Mouse (Mus musculus): ENCODE data around the gene Irf9.

The Irf9 gene

DNA sequence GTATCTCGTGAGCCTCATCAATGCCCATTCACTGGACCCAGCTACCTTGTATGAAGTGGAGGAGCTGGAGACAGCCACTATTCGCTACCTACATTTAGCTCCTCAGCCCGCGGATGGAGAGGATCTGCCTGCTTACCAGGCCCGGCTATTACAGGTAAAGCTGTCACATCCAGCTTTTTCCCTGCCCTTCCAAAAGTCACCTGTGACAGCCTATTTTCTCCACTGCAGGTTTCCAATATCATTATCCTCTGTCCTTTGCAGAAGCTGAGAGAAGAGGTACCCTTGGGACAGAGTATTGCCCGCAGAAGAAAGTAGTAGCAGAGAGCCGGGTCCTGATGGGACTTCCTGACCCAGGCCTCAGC lies at the start of gene Irf9:
Gene Irf9 (plus strand): TSS at position 301 of the 362 bp plus-strand sequence.
- DNase-seq (ENCODE audit: low spot score): no peak

DNA sequence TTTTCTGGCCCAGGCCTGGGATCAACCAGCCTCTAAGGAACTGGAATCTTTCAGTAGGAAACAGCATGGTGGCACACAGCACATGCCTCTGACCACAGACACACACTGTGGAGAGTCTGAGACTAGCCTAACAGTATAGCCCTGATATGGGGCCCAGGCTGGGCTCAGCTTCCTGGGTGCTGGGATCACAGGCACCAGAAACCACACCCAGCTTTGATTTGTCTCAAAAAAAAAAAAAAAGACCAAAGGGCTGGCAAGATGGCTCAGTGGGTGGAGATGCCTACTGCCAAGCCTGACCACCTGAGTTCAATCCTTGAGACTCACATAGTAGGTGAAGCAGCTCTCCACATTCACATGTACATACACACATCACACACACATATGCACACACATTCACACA lies 48.7 kb upstream of the Irf9 start:
- DNase-seq (ENCODE audit: low spot score): no peak

DNA sequence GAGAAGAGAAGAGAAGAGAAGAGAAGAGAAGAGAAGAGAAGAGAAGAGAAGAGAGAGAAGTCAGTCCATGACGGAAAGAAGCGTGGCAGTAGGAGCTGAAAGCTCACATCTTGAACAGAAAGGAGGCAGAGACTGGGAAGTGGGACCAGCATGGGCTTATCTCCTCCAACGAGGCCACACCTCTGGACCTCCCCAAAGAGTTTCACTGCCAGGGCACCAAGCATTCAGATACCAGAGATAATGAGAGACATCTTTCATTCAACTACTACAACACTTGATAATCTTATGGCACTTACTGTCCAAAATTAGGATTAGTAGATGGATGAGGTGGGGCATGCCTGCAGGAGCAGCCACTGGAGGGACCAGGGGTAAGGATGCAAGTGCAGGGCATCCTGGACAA lies 47.6 kb upstream of the Irf9 start:
- no peak for DNase-seq (ENCODE audit: low spot score)

DNA sequence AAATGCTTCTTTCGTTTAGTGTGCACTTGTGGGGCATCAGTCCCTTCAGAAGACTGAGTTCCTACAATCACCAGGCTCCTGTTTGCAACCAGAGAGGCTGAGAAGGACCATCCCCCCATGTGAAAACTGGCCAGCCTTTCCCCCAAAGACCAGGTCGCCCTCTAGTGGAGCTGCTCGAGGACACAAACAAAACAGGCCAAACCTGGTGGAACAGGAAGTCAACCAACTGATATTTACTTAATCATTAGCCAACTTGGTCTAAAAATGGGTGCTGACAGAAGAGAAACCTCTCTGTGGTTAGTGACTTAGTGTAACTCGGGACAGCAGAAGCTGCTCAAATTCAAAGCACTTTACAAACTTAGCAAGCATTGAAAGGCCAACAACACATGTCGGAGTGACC lies 46.4 kb upstream of the Irf9 start:
- peak; percentile 81 for DNase-seq (ENCODE audit: low spot score)

DNA sequence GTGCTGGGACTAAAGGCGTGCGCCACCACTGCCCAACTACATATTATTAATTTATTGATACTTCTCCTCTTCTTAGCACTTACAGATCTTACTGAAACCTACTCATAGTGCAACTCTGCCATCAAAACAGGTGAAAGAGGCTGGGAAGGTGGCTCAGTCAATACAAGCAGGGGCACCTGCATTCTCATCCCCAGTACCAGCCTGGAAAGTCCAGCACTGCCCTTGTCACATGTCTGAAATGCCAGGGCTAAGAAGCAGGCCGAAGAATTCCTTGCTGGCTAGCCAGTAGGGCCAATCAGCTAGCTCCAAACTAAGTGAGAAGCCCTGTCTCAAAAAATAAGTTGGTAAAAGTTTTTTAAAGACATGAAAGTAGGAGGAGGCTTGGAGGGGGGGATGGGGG lies 45.8 kb upstream of the Irf9 start:
- no peak for DNase-seq (ENCODE audit: low spot score)

DNA sequence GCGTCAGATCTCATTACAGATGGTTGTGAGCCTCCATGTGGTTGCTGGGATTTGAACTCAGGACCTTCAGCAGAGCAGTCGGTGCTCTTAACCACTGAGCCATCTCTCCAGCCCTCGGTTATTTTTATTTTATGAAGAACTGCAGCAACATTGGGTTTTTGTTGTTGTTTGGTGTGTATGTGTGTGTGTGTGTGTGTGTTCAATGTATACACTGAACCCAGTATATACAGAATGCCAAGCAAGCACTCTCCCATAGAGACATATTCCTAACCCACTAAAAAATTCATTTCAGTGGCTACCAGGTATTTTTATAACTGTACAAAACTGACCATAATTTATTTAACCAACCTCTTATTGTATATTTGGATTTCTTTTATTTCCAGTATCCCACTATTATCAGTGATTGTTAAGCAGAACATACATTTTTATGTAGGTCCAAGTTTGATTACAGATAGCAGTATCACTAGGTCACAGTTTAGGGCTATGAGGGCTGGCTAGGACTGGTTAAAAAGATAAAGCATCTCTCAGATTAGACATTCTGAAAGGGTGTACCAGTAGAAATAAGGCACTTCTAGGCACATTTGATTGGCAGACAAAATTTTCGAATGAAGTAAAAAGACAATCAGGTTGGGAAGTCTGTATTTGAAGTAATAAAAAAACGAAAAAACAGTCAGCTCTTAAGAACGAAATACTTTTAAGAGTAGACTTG lies 44.5 kb upstream of the Irf9 start:
- no peak for DNase-seq (ENCODE audit: low spot score)

DNA sequence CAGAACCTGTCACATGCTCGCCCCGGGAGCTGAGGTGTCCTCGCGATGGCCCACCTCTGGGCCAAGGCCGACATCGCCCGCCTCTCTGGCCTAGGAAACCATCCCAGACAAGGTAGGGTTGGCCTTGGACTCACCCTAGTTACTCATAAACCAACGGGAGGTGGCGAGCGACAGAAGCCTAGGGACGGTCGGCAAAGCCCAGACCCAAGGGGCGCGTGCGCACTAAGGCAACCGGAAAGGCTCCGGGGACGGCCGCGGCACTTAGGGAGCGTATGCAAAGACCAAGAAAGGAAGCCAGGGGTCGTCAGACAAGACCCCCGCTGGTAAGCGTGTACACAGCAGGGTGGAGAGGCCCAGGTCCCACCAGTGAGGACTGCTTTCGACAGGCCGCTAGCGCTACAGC lies 43.6 kb upstream of the Irf9 start, which contains the start of gene Dcaf11:
Gene Dcaf11 (plus strand): TSS at position 208 of the 403 bp plus-strand sequence.
- peak; percentile 91 for DNase-seq (ENCODE audit: low spot score)

DNA sequence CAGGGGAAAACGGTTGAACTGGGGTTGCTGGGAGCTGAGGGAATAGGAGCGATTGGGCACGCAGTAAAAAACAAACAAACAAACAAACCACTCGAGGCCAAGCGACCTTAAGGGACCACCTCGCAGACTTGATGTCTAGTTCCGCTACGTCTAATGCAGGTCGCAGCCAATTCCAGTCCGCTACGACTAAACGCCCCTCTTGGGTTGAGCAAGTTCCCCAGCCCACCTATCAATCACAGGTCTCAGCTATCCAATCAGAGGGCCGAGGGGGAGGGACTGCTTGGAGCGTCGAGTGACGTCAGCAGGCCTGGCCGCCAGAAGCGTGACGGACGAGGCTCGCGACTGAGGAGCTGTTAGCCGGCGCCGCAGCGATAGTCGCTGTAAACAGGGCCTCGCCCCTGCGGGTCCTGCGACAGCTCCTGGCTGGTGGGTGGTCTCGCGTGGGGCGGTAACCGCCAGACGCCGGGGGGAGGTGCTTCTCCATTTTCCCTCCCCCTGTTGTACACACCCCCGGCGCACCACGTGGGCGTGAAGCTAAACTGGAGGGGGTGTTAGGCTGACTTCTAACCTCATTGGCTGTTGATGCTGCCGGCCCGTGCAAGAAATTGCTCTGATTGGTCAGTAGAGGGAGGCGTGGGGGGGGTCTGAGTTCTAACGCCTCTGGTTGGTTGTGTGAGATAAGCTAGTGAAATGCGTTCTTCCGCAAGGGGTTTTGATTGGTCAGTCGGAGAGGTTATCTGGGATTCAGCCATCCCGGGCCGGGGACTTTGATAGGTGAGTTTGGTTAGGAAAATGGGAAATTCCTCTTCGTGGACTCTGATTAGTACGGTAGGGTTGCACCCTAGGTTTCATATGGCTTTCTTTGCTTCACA lies 42.9 kb upstream of the Irf9 start, which contains the start of gene A730061H03Rik:
Gene A730061H03Rik (minus strand): TSS at position 205 of the 872 bp plus-strand sequence.
- peak; percentile 99 for DNase-seq (ENCODE audit: low spot score)

DNA sequence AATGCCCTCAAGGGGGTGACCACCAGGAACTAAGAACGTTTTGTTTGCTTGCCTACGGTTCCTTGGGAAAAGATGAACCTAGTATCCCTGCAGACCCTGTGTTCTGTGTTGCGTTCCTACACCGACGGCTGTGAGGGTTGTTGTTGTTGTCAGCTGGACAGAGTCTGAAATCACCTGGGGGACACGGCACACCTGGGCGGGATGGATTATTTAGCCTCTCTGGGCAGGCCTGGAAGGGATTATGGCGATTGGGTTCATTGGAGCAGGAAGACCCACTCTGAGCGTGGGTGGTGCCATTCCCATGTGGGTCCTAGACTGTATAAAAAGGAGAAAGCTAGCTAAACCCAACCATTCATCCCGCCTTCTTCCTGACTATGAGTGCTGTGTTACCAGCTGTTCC lies 41.5 kb upstream of the Irf9 start:
- no peak for DNase-seq (ENCODE audit: low spot score)

DNA sequence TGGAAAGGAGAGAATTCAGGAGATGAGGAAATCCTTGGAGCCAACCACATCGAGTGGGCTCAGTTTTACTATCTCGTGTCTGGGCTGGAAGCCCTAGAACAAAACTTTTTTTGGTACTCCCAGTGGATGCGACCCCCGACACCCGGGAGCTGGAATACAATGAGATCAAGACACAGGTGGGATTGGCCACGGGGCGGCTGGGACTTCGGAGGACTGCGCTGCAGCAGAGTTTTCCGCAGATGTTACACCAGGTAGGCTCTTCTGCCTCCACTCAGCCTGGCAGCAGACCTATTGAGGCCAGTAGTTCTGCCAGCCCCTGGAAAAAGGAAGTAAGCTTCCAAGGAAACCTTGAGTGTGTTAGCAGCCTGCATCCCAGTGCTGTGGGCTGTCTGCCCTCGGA lies 40.1 kb upstream of the Irf9 start:
- DNase-seq (ENCODE audit: low spot score): no peak

DNA sequence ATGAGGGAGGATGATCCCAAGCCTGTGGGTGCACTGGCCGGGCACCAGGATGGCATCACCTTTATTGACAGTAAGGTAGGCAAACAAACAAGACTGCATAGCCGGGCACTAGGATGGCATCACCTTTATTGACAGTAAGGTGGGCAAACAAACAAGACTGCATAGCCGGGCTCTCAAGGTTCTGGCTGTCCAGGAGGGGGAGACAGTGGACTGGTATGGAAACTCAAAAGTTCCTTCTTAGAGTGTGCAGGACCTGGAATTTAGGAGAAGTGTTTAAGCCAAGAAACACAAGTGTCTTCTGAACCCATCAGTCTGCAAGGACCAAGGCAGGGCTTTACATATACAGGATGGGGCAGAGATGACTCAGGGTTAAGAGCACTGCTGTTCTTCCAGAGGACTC lies 37.6 kb upstream of the Irf9 start:
- DNase-seq (ENCODE audit: low spot score): no peak

DNA sequence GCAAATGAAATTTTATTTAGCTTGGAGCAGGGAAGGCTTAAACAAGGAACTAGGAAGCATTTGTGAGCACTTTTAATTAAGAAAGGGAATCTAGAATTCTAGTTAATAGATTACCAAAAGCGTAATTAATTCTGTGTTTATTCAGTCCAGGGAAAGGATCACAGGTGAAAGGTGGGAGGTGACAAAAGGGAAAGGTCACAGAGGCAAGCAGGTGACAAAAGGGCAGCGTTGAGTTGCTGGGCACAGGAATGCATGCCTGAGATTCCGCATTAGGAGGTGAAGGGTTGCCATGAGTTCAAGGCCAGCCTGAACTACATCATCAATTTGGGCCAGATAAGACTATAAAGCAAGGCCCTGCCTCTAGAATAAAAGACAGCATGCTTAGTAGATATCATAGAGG lies 35.9 kb upstream of the Irf9 start:
- DNase-seq (ENCODE audit: low spot score): no peak

DNA sequence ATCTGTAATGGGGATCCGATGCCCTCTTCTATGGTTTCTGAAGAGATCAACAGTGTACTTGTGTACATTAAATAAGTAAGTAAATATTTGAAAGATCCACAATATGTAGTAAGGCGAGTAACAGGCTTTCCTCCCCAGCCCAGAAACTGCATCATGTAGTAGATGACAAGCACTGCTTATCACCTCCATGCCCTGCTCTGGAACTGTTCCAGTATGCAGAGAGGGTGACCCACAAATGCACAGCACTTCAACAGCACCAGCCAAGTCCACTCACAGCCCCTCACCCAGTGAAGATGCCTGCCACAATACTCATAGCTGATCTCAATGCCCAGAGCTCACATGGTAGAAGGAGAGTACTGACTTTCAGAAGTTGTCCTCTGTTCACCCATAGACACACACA lies 32.8 kb upstream of the Irf9 start:
- DNase-seq (ENCODE audit: low spot score): no peak

DNA sequence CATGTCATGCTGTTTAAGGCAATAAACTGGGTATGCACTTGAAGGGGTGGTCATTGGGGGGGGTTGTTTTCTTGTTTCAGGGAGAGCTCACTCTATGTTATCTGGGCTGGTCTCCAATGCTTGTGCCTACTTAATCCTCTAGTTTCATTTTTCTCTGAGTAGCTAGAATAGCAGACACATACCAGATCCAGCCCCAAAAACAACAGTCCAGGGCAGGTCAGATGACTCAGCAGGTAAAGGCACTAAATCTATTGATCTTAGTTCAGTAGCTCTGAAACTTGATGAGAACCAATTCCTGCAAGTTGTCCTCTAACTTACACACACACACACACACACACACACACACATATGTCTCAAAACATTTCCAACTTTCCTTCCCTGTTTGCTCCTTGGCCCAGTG lies 31.6 kb upstream of the Irf9 start:
- DNase-seq (ENCODE audit: low spot score): no peak

DNA sequence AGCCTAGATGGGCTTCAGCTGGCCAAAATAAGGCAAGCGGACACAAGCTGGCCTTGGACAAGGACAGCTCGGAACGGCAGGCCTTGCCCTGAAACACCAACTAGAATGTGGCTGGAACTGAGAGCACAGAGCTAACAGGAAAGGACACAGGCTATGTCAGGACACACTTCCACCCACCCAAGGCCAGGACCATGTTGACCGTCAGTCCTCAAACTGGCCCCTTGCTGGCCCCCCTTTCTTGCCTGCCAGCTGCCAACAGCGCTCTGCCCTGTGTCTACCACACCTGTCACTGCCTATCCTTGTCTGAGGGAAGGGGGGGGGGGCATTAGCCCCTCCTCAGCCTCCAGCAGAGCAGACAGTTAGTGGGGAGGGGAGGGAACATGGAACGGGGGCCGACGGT lies 28.1 kb upstream of the Irf9 start, which contains the start of gene Fitm1:
Gene Fitm1 (plus strand): TSS at position 316 of the 400 bp plus-strand sequence.
- DNase-seq (ENCODE audit: low spot score): no peak

DNA sequence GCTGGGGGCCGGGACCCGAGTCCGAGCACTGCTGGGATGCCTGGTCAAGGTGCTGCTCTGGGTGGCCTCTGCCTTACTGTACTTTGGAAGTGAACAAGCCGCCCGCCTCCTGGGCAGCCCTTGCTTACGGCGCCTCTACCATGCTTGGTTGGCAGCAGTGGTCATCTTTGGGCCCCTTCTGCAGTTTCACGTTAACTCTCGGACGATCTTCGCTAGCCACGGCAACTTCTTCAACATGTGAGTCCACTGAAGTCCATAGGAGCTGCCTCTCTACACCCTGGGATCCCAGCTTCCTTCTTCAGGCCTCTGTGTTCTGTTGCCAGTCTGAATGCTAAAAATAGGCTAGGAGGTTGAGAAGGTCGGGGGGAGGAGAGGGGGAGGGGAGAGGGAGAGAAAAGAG lies 27.7 kb upstream of the Irf9 start:
- no peak for DNase-seq (ENCODE audit: low spot score)

DNA sequence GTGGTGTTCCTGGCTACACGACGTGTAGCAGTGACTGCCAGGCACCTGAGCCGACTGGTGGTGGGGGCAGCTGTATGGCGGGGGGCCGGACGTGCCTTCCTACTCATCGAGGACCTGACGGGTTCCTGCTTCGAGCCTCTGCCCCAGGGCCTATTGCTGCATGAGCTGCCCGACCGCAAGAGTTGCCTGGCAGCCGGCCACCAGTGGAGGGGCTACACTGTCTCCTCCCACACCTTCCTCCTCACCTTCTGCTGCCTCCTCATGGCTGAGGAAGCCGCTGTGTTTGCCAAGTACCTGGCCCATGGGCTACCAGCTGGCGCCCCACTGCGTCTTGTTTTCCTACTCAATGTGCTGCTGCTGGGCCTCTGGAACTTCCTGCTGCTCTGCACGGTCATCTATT lies 27.0 kb upstream of the Irf9 start:
- peak; percentile 55 for DNase-seq (ENCODE audit: low spot score)

DNA sequence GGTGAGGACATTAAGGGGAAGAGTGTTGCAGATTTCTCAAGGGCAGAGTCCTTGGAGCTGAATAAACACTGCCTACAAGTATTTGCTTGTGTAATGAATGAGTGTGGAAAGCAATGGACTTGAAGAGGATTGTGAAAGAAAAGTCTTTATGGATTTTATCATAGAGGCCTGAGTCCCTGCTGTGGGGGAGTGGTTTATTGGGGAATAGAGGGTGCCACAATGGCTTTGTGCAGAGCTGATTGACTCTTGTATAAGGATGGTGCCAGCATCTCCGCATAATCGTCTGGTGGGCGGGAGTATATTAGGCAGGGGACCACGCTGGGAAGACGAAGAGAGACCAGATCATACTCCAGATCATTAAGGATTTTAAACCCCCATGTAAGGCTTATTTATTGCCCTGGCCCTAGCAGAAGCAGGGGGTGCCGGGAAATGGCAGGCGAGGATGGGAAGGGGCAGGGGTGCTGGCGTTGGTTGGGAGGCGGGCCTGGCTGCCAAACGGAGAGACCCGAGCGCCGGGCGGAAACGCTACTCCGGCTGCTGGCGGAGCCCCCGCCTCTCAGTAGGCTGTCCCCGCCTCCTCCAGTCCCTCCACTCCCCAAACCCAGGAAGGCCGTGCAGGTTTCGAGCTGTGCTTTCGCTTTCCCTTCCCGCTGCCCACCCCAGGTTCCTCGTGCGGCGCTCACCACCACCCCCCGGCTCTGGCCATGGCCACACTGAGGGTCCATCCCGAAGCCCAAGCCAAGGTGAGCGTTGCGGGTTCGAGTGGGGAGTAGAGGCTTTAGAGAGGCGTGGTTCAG lies 25.3 kb upstream of the Irf9 start, which contains the start of gene Psme1:
Gene Psme1 (plus strand): TSS at position 253 of the 797 bp plus-strand sequence.
- DNase-seq (ENCODE audit: low spot score): peak; percentile 69

DNA sequence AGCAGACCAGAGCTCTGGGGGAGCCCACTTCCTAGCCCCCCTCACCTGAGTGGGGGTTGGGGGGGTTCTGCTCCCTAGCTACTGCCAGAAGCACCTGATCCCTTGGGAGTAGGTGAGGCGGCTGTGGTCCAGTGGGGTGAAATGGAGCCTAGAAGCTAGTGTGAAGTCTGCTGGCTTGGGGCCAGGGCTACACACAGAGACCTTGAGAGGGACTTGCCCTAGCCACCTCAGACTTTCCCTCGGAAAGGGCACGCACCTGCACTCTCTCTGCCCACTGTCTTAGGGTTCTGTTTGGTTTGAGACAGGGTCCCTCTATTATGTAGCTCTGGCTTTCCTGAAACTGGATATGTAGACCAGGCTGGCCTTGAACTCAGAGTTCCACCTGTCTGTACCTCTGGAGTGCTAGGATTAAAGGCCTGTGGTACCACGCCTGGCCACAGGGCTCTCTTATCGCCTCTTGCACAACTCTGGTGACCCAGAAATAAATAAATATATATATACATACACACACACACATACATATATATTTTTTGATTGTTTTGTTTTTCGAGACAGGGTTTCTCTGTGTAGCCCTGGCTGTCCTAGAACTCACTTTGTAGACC lies 24.6 kb upstream of the Irf9 start:
- DNase-seq (ENCODE audit: low spot score): peak; percentile 65

DNA sequence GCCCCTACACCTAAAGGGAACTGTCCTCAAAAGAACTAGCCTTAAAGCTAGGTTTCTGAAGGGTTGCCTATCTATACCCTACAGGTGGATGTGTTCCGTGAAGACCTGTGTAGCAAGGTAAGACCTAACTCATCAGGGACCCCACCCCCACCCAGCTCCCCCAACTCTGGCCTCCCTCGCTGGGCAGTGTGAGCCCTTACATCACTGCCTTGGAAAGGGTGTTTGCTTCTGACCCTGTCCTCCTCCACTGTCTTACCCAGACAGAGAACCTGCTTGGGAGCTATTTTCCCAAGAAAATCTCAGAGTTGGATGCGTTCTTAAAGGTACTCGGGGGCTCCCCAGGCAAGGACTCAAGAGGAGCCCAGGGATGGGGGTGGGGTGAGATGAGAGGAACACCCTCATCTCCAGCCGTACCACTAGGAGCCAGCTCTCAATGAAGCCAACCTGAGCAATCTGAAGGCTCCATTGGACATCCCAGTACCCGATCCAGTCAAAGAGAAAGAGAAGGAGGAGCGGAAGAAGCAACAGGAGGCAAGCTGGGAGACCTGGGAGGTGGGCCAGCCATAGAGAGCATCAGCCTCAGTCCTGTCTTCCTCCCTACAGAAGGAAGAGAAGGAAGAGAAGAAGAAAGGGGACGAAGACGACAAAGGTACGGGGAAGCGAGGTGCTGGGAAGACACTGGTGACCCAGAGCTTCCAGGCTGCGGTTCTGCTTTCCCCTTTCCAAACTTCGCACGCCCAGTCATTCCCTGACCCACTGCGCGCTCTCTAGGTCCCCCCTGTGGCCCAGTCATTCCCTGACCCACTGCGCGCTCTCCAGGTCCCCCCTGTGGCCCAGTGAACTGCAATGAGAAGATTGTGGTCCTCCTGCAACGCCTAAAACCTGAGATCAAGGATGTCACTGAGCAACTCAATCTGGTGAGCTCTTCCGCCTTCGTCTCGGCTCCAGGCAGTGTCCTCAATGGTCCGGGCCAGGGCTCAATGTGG lies 23.6 kb upstream of the Irf9 start:
- DNase-seq (ENCODE audit: low spot score): no peak

DNA sequence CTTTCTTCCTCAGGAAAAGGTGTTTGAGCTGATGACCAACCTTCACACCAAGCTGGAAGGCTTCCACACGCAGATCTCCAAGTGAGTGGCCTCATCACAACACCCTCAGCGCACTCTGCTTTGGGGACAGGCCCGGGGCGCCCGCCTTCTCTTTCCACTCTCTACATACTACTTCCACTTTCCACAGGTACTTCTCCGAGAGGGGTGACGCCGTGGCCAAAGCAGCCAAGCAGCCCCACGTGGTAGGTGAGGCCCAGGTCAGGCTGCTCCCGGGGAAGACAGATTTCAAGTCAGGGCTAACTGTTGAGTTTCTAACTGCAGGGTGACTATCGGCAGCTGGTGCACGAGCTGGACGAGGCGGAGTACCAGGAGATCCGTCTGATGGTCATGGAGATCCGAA lies 22.6 kb upstream of the Irf9 start:
- DNase-seq (ENCODE audit: low spot score): no peak
